Mouse (Mus musculus): Measurements from ENCODE around the gene Tcf19.
"Not testable (repeated sequence)": the region's sequence is repeated elsewhere in the genome, so short reads cannot be mapped to it uniquely, and the experiment has no call there.

Gene Tcf19

GRCm38 (mm10) chr17:35532360-35532759 is 15.7 kb upstream of the Tcf19 start:
- no peak for DNase-seq (ENCODE audit: low spot score)

- DNase-seq (ENCODE audit: low spot score): no peak
Observed at GRCm38 (mm10) chr17:35526644-35527043, 10.0 kb upstream of the Tcf19 start.

GRCm38 (mm10) chr17:35524354-35524753 is 7.7 kb upstream of the Tcf19 start:
- DNase-seq (ENCODE audit: low spot score): no peak

- DNase-seq (ENCODE audit: low spot score): no peak
Observed at GRCm38 (mm10) chr17:35517526-35517925, 902 bp upstream of the Tcf19 start.

- no peak for DNase-seq (ENCODE audit: low spot score)
Observed at GRCm38 (mm10) chr17:35515911-35516640, 548 bp downstream of the Tcf19 start.

GRCm38 (mm10) chr17:35514756-35515155 is 1.9 kb downstream of the Tcf19 start:
- DNase-seq (ENCODE audit: low spot score): no peak

- peak; percentile 83 for DNase-seq (ENCODE audit: low spot score)
Observed at GRCm38 (mm10) chr17:35513886-35514285, 2.7 kb downstream of the Tcf19 start.

GRCm38 (mm10) chr17:35512916-35513626 is 3.6 kb downstream of the Tcf19 start:
- no peak for DNase-seq (ENCODE audit: low spot score)

- peak; percentile 22 for DNase-seq (ENCODE audit: low spot score)
Observed at GRCm38 (mm10) chr17:35509284-35509683, 7.3 kb downstream of the Tcf19 start.

GRCm38 (mm10) chr17:35508279-35508678 is 8.3 kb downstream of the Tcf19 start:
- not testable (repeated sequence) for DNase-seq (ENCODE audit: low spot score)

GRCm38 (mm10) chr17:35507556-35508260 is 8.9 kb downstream of the Tcf19 start:
- no peak for DNase-seq (ENCODE audit: low spot score)

- no peak for DNase-seq (ENCODE audit: low spot score)
Observed at GRCm38 (mm10) chr17:35506881-35507280, 9.7 kb downstream of the Tcf19 start.

- DNase-seq (ENCODE audit: low spot score): no peak
Observed at GRCm38 (mm10) chr17:35505776-35506175, 10.8 kb downstream of the Tcf19 start, which contains the start of gene Pou5f1. Gene Pou5f1, plus strand, starts transcription at chr17:35506018.

GRCm38 (mm10) chr17:35504628-35505481 is 11.8 kb downstream of the Tcf19 start:
- DNase-seq (ENCODE audit: low spot score): no peak

GRCm38 (mm10) chr17:35503849-35504248 is 12.8 kb downstream of the Tcf19 start:
- DNase-seq (ENCODE audit: low spot score): no peak

- no peak for DNase-seq (ENCODE audit: low spot score)
Observed at GRCm38 (mm10) chr17:35502762-35503161, 13.9 kb downstream of the Tcf19 start.

GRCm38 (mm10) chr17:35502226-35502625 is 14.4 kb downstream of the Tcf19 start:
- no peak for DNase-seq (ENCODE audit: low spot score)

GRCm38 (mm10) chr17:35497124-35497523 is 19.5 kb downstream of the Tcf19 start:
- no peak for DNase-seq (ENCODE audit: low spot score)

- DNase-seq (ENCODE audit: low spot score): no peak
Observed at GRCm38 (mm10) chr17:35490320-35490719, 26.3 kb downstream of the Tcf19 start.

GRCm38 (mm10) chr17:35488041-35488440 is 28.6 kb downstream of the Tcf19 start:
- no peak for DNase-seq (ENCODE audit: low spot score)

GRCm38 (mm10) chr17:35486726-35487125 is 29.9 kb downstream of the Tcf19 start:
- DNase-seq (ENCODE audit: low spot score): no peak

GRCm38 (mm10) chr17:35485702-35486101 is 30.9 kb downstream of the Tcf19 start:
- DNase-seq (ENCODE audit: low spot score): no peak
